Mouse (Mus musculus) testis, postnatal 14 days (tissue): Measurements from ENCODE around the gene Pdcd7.

Experiments used
- DNase-seq: peaks from one replicate; pipeline ENCODE4 v3.0.0; 2021; ENCODE audit warnings: low spot score

Gene Pdcd7

GRCm38 (mm10) chr9:65356971-65357370, 11.1 kb downstream of the Pdcd7 start:
- no peak for DNase-seq

GRCm38 (mm10) chr9:65358956-65359480, 13.1 kb downstream of the Pdcd7 start:
- no peak for DNase-seq

- no peak for DNase-seq
These were observed 14.9 kb downstream of the Pdcd7 start, which contains the start of gene Ubap1l for GRCm38 (mm10) chr9:65360641-65361448. Ubap1l (plus strand) TSS chr9:65361041.

GRCm38 (mm10) chr9:65363684-65364083, 17.8 kb downstream of the Pdcd7 start:
- no peak for DNase-seq

- DNase-seq, result no peak
These were observed 19.8 kb downstream of the Pdcd7 start for GRCm38 (mm10) chr9:65365721-65366120.

- DNase-seq, result no peak
These were observed 25.9 kb downstream of the Pdcd7 start for GRCm38 (mm10) chr9:65371756-65372155.

- no peak for DNase-seq
These were observed 26.5 kb downstream of the Pdcd7 start for GRCm38 (mm10) chr9:65372449-65372848.

GRCm38 (mm10) chr9:65374468-65375162, 28.7 kb downstream of the Pdcd7 start:
- no peak for DNase-seq

- DNase-seq, result no peak
These were observed 29.4 kb downstream of the Pdcd7 start for GRCm38 (mm10) chr9:65375163-65375934.

- DNase-seq, result no peak
These were observed 35.2 kb downstream of the Pdcd7 start for GRCm38 (mm10) chr9:65381017-65381590.

GRCm38 (mm10) chr9:65382031-65382750, 36.3 kb downstream of the Pdcd7 start:
- DNase-seq, result no peak

GRCm38 (mm10) chr9:65382751-65383097, 36.8 kb downstream of the Pdcd7 start:
- DNase-seq, result no peak

GRCm38 (mm10) chr9:65384276-65384675, 38.4 kb downstream of the Pdcd7 start:
- no peak for DNase-seq

- DNase-seq, result no peak
These were observed 40.7 kb downstream of the Pdcd7 start for GRCm38 (mm10) chr9:65386373-65387140.

- peak; percentile 44 for DNase-seq
These were observed 45.1 kb downstream of the Pdcd7 start for GRCm38 (mm10) chr9:65390752-65391612.

- no peak for DNase-seq
These were observed 45.7 kb downstream of the Pdcd7 start, which contains the start of gene Kbtbd13 for GRCm38 (mm10) chr9:65391613-65391964. Kbtbd13 (minus strand) TSS chr9:65391652.

GRCm38 (mm10) chr9:65392638-65393364, 46.9 kb downstream of the Pdcd7 start:
- DNase-seq, result no peak

- DNase-seq, result no peak
These were observed 47.7 kb downstream of the Pdcd7 start for GRCm38 (mm10) chr9:65393606-65394005.

- DNase-seq, result no peak
These were observed 48.5 kb downstream of the Pdcd7 start for GRCm38 (mm10) chr9:65394360-65394759.
